In genomic region chr2:161570236-161570995, GRCm38 (mm10) we compare ENCODE assay signal across 9 mouse cellular contexts.
DNase-seq lines count a peak whose midpoint lies in the region; ATAC-seq lines count a peak whose summit lies in the region.
"Had no signal": no experiment of that assay in that cellular context is flagged by ENCODE, and none has a peak within 500 bp of the region (broad histone marks: within the 10 kb centered on the region; RNA-seq: fewer than 3 reads in every experiment).

No protein-coding gene starts in this region.

- peak; percentile 93 for ATAC-seq in frontal cortex, adult (ENCODE audit: low TSS enrichment)

- no peak for DNase-seq in frontal cortex, postnatal 14 days (ENCODE audit: low spot score in 2 of 2)
- DNase-seq in ovary, postnatal 14 days (ENCODE audit: low spot score), result peak; percentile 4
- no peak for DNase-seq in ovary, adult 18-20 months (ENCODE audit: low spot score)
- DNase-seq in layer of hippocampus, adult 9-11 months, result peak; percentile 37
- peak; percentile 24 for DNase-seq in right cerebral cortex, postnatal 25 days
- no peak for DNase-seq in spleen, postnatal 36 days (ENCODE audit: low spot score in 2 of 2)
- no peak for DNase-seq in embryo, embryonic 10 days (ENCODE audit: low spot score)
- DNase-seq: adrenal gland, postnatal 25 days had no signal

Comparison
In these comparisons a context has a peak if more than half of its experiments do, and no peak if none do; other contexts are left out.
1. DNase-seq: peak in ovary, postnatal 14 days (single experiment), layer of hippocampus, adult 9-11 months (single experiment) and right cerebral cortex, postnatal 25 days (single experiment); none in frontal cortex, postnatal 14 days (0 of 2), ovary, adult 18-20 months (single experiment), spleen, postnatal 36 days (0 of 2) and embryo, embryonic 10 days (single experiment).